Mouse (Mus musculus) lung, postnatal 4 days (tissue): ENCODE measurements around the gene Anxa7.
A peak's percentile ranks its signal among the peaks of the same experiment; 100 is the strongest.

ENCODE experiments used
- DNase-seq, 2 experiments: peaks; one replicate each; pipeline ENCODE4 v3.0.0; 2021

Gene Anxa7

DNA sequence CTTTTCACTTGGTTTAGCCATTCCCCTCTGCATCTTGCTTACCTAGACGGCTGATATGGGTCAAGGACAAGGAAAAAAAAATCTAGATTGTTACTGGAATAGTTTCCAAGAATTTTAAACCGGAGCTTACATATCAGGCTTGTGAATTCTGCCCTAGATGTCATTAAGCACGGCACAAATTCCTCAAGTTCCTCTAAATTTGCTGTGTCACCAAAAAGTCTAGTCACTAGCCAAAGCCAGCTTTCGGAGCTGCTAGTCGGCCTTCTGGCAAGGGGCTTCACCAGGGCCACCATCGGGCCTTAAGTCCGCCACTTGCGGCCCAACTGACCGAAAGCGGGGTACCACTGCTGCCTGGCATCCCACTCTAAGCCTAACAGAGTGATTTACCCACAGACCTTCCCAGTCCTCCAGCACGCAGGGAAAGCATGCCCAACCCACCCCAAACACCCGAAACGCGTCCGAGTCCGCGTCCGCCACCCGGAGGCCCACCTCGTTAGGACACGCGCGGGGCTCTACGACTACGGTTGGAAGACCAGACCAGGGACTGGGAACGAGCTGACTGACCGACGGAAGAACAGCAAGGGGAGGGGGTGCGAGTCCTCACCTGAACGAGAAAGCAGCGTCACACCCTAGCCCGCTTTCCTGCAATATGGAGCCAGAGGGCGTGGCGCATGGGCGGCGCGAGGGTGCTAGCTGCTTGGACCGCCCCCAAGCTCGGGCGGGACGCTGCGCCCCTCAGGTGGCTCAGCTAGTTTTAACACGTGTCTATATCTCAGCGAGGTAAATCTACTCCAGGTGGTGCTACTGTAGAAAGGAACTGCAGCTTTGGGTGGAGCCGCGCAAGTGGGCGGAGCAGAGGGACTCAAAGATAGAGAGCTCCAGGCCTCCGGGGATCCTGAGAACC is at the start of gene Anxa7:
TSS of gene Anxa7 (minus strand) at position 843 of the 904 bp plus-strand sequence.
- peak; percentile 84 to 88 for DNase-seq

DNA sequence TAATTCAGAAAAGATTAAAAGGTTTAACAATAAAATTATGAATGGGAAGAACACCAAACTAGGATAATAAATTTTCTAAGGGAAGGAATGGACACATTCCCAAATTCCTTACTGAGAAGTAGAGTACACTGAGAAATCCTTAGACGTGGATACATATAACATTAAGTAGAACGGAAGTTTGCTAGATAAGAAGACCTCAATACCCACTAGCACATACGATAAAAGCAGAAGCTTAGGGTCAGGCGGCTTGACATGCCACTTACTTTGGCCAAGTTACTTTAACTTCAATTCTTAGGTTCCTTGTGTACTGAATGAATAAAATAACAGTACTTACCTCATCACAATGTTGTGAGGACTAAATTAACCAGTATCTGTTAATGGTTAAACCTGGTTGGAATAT is 49.7 kb upstream of the Anxa7 start:
- no peak for DNase-seq

GRCm38 (mm10) chr14:20520179-20520578 is 40.2 kb upstream of the Anxa7 start:
- DNase-seq: no peak

- no peak for DNase-seq
Observed at GRCm38 (mm10) chr14:20508424-20508823, 28.5 kb upstream of the Anxa7 start.

DNA sequence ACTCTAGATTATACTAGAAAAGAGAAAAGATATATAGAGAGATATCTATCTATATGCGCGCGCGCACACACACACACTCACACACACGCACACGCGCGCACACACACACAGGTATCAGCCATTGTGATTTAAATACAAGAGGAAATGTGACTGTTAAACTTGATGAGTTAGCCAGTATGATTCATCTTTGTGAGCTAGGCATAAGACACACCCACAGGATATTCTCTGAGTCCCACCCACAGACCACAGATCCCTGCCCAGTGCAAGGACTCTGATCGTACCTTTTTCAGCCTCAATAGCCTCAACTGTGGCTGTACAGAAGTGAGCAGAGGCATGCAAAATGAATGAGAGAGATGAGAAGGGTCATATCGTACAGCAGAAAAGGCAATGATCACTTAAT is 23.0 kb upstream of the Anxa7 start:
- DNase-seq: no peak

GRCm38 (mm10) chr14:20499982-20500381 is 20.0 kb upstream of the Anxa7 start:
- no peak for DNase-seq

DNA sequence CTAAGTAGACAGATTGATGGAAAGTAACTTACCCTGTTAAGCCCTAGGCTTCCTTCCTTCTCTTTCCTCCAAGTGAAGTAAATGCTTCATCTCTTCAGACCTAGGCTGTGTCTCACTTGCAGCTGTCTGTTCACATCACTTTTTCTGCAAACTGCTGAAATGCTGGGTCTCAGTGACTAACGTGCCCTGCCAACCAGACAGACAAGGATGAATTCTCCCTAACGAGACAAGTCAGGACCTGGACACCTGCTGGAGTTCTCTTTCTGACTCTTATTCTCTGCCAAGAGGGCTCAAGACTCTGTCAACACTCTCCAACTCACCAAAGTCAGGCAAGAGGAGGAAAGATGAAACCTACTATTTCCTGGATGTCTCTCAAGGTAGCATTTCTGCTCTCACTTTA is 16.7 kb upstream of the Anxa7 start, which contains the start of gene Mss51:
TSS of gene Mss51 (minus strand) at position 299 of the 400 bp plus-strand sequence.
- no peak for DNase-seq

- DNase-seq: no peak
Observed at GRCm38 (mm10) chr14:20486031-20486430, 6.1 kb upstream of the Anxa7 start.

- DNase-seq: no peak
Observed at GRCm38 (mm10) chr14:20482051-20482751, 2.3 kb upstream of the Anxa7 start.

DNA sequence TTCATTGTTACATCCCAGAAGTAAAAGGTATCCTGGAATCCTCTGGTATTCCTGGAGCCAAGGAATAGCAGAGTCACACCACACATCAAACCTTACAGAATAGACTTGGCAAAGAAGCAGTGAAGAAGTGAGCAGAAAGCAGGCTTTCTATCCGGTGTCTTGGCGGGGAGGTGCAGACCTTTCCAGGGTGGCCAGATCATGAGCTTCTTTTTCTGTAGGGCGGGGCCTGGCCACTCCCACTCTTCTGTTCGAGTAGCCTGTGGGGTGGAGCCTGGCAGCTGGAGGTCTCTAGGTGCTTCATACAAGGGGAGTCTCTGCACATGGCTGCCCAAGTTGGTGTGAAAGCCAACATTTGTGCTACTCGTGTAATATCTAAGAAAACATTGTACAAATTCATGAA is 1.3 kb upstream of the Anxa7 start:
- peak; percentile 36 to 39 for DNase-seq

- no peak for DNase-seq
Observed at GRCm38 (mm10) chr14:20480195-20480579, 254 bp upstream of the Anxa7 start.

GRCm38 (mm10) chr14:20478801-20479200 is 1.1 kb downstream of the Anxa7 start:
- DNase-seq: peak; percentile 51 to 60

GRCm38 (mm10) chr14:20478385-20478784 is 1.5 kb downstream of the Anxa7 start:
- DNase-seq: no peak

DNA sequence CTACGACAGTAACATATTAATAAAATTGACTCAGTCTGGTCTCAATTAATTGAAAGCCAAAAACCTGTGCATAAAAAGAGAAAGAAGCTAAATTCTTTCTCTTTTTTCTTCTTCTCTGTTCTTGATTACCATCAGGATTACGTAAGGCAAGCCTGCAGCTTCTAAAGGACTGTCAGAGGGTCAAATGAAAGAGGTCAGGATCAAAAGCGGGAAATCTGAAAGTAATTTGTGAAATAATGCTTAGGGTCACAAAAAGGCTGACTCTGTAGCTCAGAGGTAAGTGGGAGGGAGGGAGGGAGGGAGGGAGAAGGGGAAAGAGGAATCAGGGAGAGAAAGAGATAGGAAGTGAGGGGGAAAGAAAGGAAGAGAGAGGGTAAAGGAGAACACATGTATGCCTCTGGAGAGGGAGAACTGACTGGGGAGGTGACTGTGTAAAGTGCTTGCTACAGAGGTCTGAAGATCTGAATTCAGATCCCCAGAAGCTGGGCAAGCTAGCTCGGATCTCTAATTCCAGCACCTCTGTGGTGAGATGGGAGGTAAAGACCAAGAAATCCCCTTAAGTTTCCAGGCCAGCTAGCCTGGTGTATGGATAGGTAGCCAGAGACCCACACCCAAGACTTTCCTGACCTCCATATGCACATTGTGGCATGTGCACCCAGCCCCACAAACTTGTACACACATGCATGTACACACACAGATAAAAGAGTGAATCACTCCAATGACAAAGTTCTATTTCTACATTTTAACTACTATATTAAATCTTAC is 2.5 kb downstream of the Anxa7 start:
- DNase-seq: no peak

GRCm38 (mm10) chr14:20460216-20460615 is 19.7 kb downstream of the Anxa7 start:
- no peak for DNase-seq

GRCm38 (mm10) chr14:20458378-20458777 is 21.6 kb downstream of the Anxa7 start:
- DNase-seq: no peak

GRCm38 (mm10) chr14:20452929-20453328 is 27.0 kb downstream of the Anxa7 start:
- DNase-seq: no peak

- peak; percentile 36 to 77 for DNase-seq
Observed at GRCm38 (mm10) chr14:20451765-20452331, 28.1 kb downstream of the Anxa7 start, which contains the start of gene Cfap70. Gene Cfap70, minus strand, starts transcription at chr14:20452226.

GRCm38 (mm10) chr14:20451302-20451701 is 28.6 kb downstream of the Anxa7 start:
- no peak for DNase-seq

DNA sequence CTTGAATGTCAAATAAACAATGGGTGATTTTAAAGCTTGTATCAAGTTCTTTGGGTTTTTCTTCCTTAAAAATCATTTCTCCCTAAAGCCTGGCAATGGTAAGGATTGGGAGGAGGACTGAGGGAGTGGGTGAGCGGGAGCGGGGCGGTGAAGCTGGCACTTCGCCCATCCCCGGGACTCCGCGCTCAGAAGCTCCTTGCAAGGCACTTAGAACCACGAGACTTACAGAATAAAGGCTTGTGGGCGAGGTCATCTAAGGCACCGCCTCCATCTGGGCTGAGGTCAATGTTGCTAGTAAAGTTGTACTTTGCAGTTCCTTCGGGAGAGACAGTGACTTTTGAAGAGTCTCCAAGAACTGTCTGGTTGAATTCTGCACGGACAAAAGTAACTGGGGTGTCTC is 32.7 kb downstream of the Anxa7 start:
- DNase-seq: peak; percentile 14 to 31

DNA sequence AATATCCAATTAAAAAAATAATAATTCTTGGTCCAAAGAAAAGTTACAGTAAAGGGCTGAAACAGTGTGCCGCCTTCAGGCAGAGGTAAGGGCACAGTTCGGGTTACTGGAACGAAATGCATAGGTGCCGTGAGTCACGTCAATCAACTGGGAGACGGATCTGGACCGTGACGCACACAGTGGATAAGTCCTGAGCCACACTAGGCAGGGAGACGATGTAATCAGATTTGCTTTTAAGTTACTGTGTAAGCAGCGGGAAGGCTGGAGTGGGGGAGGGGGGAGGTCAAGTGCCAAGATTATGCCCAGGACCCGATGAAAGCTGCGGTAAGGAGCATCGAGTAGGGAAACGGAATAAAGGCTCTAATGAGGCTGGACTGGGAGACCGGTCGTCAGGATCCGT is 37.7 kb downstream of the Anxa7 start:
- DNase-seq: no peak

DNA sequence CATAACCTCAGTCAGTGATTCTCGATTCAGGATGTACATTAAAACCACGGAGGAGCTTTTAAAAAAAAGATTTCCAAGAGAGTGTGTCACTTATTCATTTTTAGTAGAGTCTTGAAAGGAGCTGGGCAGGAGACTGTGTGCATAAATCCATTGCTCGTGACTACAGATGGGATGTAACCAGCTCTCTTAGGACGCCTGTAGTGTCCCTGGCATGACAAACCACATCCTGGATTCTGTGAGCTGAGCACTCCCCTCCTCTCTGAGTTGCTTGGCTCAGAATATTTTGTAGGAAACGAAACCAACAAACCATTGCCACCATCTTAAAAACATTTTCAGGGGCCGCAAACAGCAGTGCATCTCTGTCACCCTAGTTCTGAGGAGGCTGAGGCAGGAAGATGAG is 43.0 kb downstream of the Anxa7 start:
- no peak for DNase-seq

DNA sequence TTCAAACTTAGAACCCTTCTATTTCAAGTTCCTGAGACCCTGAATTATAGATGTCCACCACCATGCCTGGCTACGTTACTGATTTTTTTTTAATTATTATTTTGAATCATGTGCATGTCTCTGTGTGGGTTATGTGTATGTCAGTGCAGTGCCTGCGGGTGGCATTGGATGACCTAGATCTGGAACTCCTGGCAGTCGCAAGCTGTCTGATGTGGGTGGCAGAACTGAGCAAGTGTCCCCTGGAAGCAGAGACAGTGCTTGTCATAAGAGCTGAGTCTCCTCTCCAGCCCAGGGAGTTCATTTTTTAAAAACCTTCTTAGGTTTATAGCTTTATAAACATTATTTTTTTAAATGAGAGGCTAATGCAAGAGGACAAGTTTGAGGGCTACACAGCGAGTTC is 47.5 kb downstream of the Anxa7 start:
- DNase-seq: no peak
